8 mouse cellular contexts compared by ENCODE assay signal in the genomic region with DNA sequence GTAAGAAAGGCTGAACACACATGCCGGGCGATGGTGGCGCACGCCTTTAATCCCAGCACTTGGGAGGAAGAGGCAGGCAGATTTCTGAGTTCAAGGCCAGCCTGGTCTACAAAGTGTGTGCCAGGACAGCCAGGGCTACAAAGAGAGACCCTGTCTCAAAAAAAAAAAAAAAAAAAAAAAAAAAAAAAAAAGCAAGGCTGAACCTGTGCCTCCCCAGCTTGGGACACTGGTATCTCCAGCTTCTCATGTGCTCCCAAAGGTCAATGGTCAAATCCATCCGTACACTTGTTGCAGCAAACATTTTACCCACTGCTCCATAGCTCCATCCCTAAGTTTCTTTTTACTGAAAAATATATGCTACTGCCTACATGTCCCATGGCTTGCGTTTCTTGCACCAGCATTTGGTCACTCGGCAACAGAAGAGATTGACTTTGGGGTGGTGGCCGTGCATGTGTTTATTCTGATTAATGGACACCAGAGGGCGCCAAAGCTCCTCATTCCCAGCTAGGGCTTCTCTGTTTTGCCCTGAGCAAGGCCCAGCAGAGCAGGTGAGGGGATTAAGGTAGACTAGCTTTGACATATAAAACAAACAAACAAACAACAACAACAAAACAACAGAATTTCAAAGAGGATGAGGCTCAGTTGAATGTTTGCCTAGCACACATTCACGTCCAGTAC. TPM values are rescaled to one million over a fixed set of nuclear protein-coding genes. Genes with fewer than 3 reads are reported as not detected.
A peak's percentile ranks its signal among the peaks of the same experiment; 100 is the strongest.
DNase-seq lines count a peak whose midpoint lies in the region; ATAC-seq and TF ChIP-seq lines count a peak whose summit lies in the region.

No protein-coding gene starts in this region.

- peak; percentile 44 for DNase-seq in ovary, adult 18-20 months (ENCODE audit: low spot score)
- no peak for DNase-seq in ovary, postnatal 10 days (ENCODE audit: low spot score)
- peak; percentile 75 to 77 for DNase-seq in cerebellum, adult 2 months
- DNase-seq in frontal cortex, postnatal 36 days (ENCODE audit: low spot score in 2 of 2) = peak; percentile 65 to 78
- peak; percentile 52 to 63 for DNase-seq in left cerebral cortex, postnatal 36 days (ENCODE audit: low spot score in 2 of 2)
- DNase-seq in mesoderm, embryonic 11.5 days (ENCODE audit: low read depth, low spot score) = peak; percentile 89

- no peak overlapping the region for H3K27ac ChIP-seq in cerebellum, adult 2 months (ENCODE audit: insufficient read depth, low read length)
- H3K27ac ChIP-seq in small intestine, adult 2 months (ENCODE audit: insufficient read depth, low read depth, low read length) = peak overlapping the region; percentile 68; the same call in 1 of the 2 replicates

- H3K4me1 ChIP-seq in cerebellum, adult 2 months (ENCODE audit: control insufficient read depth, insufficient read depth, low read length) = no peaks in the 10 kb centered on the region
- H3K4me1 ChIP-seq in small intestine, adult 2 months (ENCODE audit: control insufficient read depth, insufficient read depth, insufficient read length, low read length) = peaks cover 5% of the 10 kb centered on the region

- H3K27me3 ChIP-seq in cerebellum, adult 2 months (ENCODE audit: control insufficient read depth, insufficient read depth, low read length) = no peaks in the 10 kb centered on the region
- no peaks in the 10 kb centered on the region for H3K27me3 ChIP-seq in small intestine, adult 2 months (ENCODE audit: control insufficient read depth, insufficient read depth, low read length)

- no peak for TF ChIP-seq POLR2A in cerebellum, adult 2 months (IDR thresholded peaks at IDR 0.05; ENCODE audit: borderline replicate concordance, insufficient read depth, low read length)
- no peak for TF ChIP-seq POLR2A in small intestine, adult 2 months (IDR thresholded peaks at IDR 0.05; ENCODE audit: low read depth, low read length)

- ATAC-seq in inflammation-experienced regulatory T-cells, adult 6 months = peak; percentile 80

- WGBS in cerebellum, adult 2 months = 49% methylated on average over 10 of the region's 10 CpGs
- 45% methylated on average over 10 of the region's 10 CpGs for WGBS in small intestine, adult 2 months

- no peaks in the 10 kb centered on the region for H3K36me3 ChIP-seq in small intestine, adult 2 months (ENCODE audit: control insufficient read depth, insufficient read depth, low read length)

- H3K4me3 ChIP-seq in cerebellum, adult 2 months (replicated peaks; ENCODE audit: insufficient read depth, low read depth, low read length) = no peak overlapping the region
- no peak overlapping the region for H3K4me3 ChIP-seq in small intestine, adult 2 months (ENCODE audit: low read depth, low read length)

- peak; percentile 86 for TF ChIP-seq CTCF in cerebellum, adult 2 months (IDR thresholded peaks at IDR 0.05; ENCODE audit: borderline replicate concordance, insufficient read depth, low read depth, low read length)
- TF ChIP-seq CTCF in small intestine, adult 2 months (IDR thresholded peaks at IDR 0.05; ENCODE audit: extremely low read depth, insufficient read length, insufficient replicate concordance, low read depth, low read length) = peak; percentile 92; the same call in 1 of the 2 replicates

- intact Hi-C loops in left cerebral cortex, postnatal 36 days (cut with DNase I) = loop anchor here (5.0 kb wide), 1 partner anchor 270 kb away; no protein-coding TSS in a partner anchor

RNA-seq across cellular contexts. Expression of a gene that starts 9.2 kb away (rescaled TPM):
- 30.9 and 31.3 TPM in 2 replicates for polyA plus RNA-seq in cerebellum, adult 2 months (2012; rRNA removed)
- 10 to 100 TPM; 12.4 to 26.5 (median 18.1) TPM for polyA plus RNA-seq in inflammation-experienced regulatory T-cells, adult 6 months (2017; shearing (Covaris generic))
- total RNA-seq in left cerebral cortex, postnatal 36 days (2021) = 10 to 100 TPM; 21.5 to 22.7 TPM
- 22.5 and 35.9 TPM in 2 replicates for polyA plus RNA-seq in small intestine, adult 2 months (2012; rRNA removed)

RNA-seq across cellular contexts. Expression of a gene that starts 9.3 kb away (rescaled TPM):
- 53.1 and 53.4 TPM in 2 replicates for polyA plus RNA-seq in cerebellum, adult 2 months (2012; rRNA removed)
- 1 to 10 TPM; 3.0 to 5.6 (median 3.4) TPM for polyA plus RNA-seq in inflammation-experienced regulatory T-cells, adult 6 months (2017; shearing (Covaris generic))
- 10 to 100 TPM; 48.9 to 49.1 TPM for total RNA-seq in left cerebral cortex, postnatal 36 days (2021)
- polyA plus RNA-seq in small intestine, adult 2 months (2012; rRNA removed) = 11.0 and 14.7 TPM in 2 replicates

RNA-seq across cellular contexts. Expression of a gene that starts 14.1 kb away (rescaled TPM):
- polyA plus RNA-seq in cerebellum, adult 2 months (2012; rRNA removed) = 88.8 and 96.7 TPM in 2 replicates
- polyA plus RNA-seq in inflammation-experienced regulatory T-cells, adult 6 months (2017; shearing (Covaris generic)) = 10 to 100 TPM; 24.2 to 32.7 (median 26.9) TPM
- 100 to 1,000 TPM; 113 to 121 TPM for total RNA-seq in left cerebral cortex, postnatal 36 days (2021)
- polyA plus RNA-seq in small intestine, adult 2 months (2012; rRNA removed) = 19.0 and 34.1 TPM in 2 replicates

RNA-seq across cellular contexts. Expression of a gene that starts 55.2 kb away (rescaled TPM):
- 51.0 and 57.1 TPM in 2 replicates for polyA plus RNA-seq in cerebellum, adult 2 months (2012; rRNA removed)
- 10 to 100 TPM in 1 of 3 experiments, 1 to 10 TPM in 2; 5.3 to 11.0 (median 7.0) TPM for polyA plus RNA-seq in inflammation-experienced regulatory T-cells, adult 6 months (2017; shearing (Covaris generic))
- total RNA-seq in left cerebral cortex, postnatal 36 days (2021) = 10 to 100 TPM; 70.8 to 76.7 TPM
- 31.7 and 63.4 TPM in 2 replicates for polyA plus RNA-seq in small intestine, adult 2 months (2012; rRNA removed)
